Mouse (Mus musculus): ENCODE measurements at regions not wholly inside any gene's neighbourhood (a gene's known extent, or its start where the extent isn't known, plus 50 kb on each side); places are given as distances from the start of the nearest gene placed in this dataset.
"Not testable (repeated sequence)": the region's sequence is repeated elsewhere in the genome, so short reads cannot be mapped to it uniquely, and the experiment has no call there.

DNA sequence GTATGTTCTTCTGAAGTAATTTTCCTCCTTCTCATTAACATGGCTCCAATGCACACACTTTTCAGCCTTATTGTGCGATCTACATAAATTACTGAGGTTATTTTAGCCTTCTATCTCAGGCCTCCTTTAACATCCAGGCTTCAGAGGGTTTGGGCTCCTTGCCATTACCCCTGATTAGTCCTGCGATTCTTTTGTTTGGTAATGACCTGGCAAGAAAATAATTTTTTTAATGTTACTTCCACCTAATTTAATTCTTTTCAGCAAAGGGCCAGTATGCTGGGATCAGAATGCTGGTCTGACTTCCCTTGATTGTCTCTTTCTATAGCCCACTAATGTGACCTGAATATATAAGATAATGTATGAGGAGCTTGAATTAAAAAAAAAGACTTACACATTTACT, 739.4 kb downstream of the Tbl1xr1 start:
- DNase-seq, result no peak

- DNase-seq, result no peak
Measured at GRCm38 (mm10) chr3:22826485-22826884, 750.0 kb downstream of the Tbl1xr1 start.

GRCm38 (mm10) chr3:22838986-22839385, 762.5 kb downstream of the Tbl1xr1 start:
- no peak for DNase-seq

DNA sequence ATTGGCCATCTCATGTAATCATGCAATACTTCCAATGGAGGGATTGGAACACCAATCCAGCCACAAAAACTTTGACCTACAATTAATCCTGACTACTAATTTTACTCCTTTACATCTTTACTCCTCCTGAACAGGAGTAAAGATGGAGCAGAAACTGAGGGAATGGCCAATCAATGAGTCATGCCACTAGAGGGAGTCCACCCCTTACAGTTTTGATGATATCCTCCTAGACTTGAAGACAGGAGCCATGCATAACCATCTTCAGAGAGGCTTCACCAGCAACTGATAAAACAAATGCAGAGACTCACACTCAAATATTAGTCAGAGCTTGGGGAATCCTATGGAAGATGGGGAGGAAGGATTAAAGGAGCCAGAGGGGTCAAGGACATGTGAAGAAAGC, 774.0 kb downstream of the Tbl1xr1 start:
- DNase-seq, result no peak

DNA sequence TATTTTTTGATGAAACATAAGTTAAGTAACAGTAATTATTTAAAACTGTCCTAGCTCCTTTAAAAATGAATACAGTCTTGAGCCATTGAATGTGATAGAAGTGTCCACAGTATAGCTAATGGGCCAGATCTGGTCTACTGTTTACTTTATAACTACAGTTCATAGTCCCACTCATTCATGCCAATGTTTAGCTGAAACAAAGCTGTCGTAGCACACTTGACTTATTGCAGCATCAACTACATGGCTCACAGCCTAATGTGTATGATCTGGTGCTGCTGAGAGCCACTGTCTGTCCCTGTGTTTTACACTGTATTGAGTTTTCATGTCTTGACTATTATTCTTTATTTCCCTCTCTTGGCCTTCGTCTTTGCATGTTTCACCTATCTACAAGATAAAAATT, 787.1 kb downstream of the Tbl1xr1 start:
- DNase-seq, result no peak

- no peak for DNase-seq
Measured at GRCm38 (mm10) chr3:22877883-22878282, 801.4 kb downstream of the Tbl1xr1 start.

DNA sequence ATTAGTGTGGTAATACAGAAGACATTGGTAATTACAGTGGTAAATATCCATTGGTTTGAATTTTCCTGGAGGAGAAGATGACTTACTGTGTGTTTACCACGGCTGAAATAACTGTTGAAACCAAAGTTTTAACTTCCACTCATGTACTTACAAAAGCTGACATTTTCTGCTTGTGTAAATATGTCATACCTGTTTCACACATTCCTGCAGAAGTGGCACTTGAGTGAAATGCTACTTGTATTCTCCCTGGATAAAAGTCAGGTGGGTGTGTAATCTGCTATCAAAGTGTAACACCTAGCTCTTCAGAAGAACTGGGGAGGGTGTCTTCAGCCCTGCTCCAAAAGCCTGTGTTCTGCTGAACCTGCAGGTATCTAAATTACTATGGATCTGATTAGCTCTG, 816.3 kb downstream of the Tbl1xr1 start:
- DNase-seq, result peak in 1 of 2 experiments; percentile 21

DNA sequence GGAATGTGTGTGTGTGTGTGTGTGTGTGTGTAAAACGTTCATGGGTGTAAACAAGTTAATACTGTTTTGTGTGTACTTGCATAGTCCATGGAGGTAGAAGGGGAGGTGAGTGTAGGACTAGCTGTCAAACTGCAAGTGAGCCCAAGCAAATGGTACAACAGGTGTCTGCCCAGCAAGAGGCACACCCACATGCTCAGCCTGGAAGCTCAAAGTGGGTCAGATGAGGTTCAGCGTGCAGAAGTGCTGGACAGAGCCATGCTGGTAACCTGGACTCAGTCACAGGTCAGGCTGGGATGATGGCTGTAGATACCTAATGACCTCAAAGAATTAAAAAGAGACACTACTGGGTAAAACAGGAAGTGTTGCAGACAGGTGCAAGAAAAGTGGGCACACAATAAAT, 821.2 kb downstream of the Tbl1xr1 start:
- no peak for DNase-seq

DNA sequence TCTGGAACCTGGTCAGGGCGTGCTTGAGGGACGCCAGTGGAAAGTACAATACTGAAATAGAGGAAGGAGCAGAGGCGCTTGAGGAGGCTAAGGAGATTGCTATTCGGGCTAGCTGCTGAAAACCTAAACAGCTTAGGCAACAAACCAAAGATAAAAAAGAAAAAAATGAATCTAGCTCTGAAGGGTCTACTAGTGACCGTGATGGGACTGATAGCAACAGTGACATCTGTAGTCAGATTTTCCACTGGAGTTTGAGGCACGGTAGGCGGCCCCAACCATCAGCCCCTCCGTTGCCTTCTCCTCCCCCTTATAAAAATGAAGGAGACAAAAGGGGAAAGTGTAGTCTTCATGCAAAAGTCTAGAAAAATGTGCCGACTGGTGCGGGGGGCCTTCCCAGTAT, 824.5 kb downstream of the Tbl1xr1 start:
- no peak for DNase-seq

GRCm38 (mm10) chr3:22928970-22929369, 852.5 kb downstream of the Tbl1xr1 start:
- DNase-seq, result no peak

- no peak for DNase-seq
Measured at GRCm38 (mm10) chr3:22929762-22930519, 853.5 kb downstream of the Tbl1xr1 start.

GRCm38 (mm10) chr3:22945646-22946045, 869.2 kb downstream of the Tbl1xr1 start:
- not testable (repeated sequence) for DNase-seq

DNA sequence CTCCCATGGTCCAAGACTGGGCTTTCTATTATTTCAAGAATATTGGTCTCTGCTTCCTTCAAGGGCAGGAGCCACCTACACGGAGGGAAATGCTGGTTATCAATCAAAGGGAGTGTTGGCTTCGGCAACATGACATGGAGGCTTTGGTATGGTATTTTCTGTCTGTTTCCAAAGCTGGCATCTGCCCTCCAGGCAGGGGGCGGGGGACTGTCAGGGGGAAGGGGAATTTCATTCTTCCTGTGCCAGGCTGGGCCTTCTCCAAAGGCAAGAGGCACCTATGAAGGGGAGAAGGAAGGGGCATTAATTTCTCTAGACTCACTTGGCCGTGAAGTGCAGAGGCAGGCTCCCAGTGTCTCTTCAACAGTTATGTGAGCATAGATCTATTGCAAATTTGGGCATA, 870.7 kb downstream of the Tbl1xr1 start:
- no peak for DNase-seq

DNA sequence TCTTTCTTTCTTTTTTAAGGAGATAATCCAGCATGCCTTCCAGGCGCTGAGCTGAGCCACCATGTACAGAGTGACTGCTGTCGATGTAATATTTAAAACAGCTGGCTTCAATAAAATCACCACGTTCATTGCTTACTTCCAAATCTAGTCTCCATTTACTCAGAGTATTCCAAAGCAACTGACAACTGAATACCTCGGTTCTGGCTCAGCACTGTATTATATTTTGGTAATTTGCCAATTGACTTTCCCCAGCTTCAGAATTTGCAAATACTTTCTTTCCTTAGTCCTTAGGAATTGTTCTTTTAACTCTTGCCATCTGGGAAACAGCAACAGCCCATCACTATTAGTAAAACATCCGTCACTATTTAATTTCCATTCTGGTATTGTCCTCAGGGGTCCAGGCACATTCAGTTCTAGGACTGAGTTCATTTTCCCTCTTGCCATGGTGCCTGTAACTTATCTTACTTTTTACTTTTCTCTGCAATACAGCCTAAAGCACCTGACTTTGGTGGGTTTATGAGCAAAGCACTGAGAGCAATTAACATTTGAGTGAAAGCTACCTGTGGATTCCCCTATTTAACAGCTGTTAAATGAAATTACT, 871.8 kb downstream of the Tbl1xr1 start:
- DNase-seq, result no peak

DNA sequence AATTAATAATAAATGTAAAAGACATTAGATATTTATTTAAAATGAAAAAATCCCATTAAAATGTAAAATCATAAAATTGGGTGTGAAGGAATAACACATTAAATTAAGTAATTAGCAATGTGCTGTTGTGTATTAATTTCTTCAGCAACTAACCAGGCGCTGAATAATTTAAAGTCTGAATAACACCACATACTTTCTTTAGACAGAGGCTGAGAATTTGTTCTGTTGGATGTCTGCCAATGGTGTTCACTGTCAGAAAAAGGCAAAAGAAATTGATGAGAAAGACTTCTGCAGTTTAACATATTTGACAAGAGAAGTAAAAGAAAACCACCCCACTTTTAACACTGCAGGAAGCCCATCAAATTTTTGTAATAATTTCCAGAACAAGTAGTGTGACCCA, 881.0 kb downstream of the Tbl1xr1 start:
- no peak for DNase-seq

DNA sequence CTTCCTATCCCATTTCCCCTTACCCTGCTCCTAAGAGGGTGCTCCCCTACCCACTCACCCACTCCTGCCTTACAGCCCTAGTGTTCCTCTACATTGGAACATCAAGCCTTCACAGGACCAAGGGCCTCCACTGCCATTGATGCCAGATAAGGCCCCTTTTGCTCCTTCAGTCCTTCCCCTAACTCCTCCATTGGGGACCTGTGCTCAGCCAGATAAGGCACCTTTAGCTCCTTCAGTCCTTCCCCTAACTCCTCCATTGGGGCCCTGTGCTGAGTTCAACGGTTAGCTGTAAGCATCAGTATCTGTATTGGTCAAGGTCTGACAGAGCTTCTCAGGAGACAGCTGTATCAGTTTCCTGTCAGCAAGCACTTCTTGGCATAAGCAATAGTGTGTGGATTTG, 896.2 kb downstream of the Tbl1xr1 start:
- no peak for DNase-seq

GRCm38 (mm10) chr3:22976801-22977200, 900.3 kb downstream of the Tbl1xr1 start:
- no peak for DNase-seq

DNA sequence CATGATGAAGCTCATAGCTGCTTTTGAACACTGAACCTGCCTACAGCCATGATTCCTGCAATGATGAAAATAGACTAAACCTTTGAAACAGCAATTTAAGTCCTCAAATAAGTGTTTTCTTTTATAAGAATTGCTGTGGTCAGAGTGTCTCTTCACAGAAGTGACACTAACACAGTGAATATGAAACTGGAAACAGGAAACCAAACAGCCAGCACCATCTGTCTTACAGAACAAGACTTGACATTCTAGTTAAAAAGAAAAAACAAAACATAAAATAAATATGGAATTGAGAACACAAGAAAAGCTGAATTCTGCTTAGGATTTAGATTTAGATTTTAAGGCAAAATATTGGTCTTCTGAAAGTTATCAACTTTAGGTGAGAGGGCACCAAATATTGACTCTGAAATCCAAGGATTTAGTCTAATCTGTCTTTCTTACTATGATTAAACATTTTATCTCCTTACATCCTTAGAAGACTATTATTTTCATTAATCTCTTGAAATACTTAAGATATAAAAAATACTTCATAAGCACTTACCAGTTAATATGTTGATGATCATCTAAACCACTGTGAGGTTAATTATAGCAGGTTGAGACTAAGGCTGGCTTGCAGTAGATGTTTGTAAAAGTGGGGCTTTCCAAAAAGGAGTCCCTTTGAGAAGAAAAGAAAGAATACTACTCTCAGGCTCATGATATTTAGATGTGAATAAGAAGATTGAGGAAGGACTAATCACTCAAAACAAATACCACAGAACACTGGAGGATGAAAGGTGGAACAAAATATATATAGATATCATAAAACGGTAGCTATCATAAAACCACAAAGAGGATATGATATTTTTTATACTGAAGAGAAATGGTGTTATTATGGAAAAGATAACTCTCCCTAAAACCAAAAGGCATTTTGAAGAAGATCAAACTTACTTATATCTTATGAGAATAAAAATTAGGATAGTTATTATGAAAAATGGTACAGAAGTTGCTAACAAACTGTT, 903.7 kb downstream of the Tbl1xr1 start:
- no peak for DNase-seq

- no peak for DNase-seq
Measured at GRCm38 (mm10) chr3:22982430-22982829, 906.0 kb downstream of the Tbl1xr1 start.

- no peak for DNase-seq
Measured at GRCm38 (mm10) chr3:22990136-22990820, 913.8 kb downstream of the Tbl1xr1 start.

DNA sequence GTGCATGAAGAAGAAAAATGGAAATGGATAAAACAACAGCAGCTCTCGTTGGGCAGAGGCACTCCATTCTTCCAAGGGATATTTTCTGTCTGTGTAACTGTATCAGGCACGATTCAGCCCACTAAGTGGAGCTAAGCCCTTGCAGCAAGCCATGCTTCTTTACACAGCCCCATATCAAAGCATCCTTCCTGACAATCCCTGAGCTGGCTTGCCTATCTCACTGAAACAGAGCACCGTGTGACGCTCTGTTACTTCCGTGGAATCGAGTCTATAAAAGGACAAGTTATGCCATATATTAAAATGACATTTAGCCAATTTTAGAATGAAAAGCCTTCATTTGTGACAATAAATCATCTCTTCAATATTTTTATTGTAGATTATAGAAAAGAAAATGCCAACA, 918.8 kb downstream of the Tbl1xr1 start:
- no peak for DNase-seq

GRCm38 (mm10) chr3:22995833-22996232, 919.4 kb downstream of the Tbl1xr1 start:
- DNase-seq, result no peak

DNA sequence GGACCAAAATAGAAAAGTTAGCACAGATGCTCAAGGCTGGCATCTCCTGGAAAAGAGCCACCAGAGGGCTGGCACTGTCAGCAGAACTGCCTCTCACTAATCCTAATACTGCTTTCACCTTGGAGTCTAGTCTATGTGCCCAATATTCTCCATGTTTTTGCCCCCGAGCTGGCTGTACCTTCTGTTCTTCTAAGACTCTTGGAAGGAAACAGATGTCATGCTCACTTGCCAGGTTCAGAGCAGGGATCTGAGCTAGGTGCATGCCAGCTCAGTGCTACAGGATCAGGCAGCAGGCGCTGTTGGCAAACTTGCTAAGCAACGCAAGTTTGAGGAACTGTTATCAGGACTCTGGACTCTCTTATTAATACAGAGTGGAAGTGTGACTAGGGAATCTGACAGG, 924.6 kb downstream of the Tbl1xr1 start:
- DNase-seq, result no peak

Measured in lung, postnatal 4 days (tissue).